Mouse (Mus musculus): Measurements from ENCODE around the gene Mtmr3.

- TF ChIP-seq CTCF (IDR thresholded peaks at IDR 0.05; ENCODE audit: borderline replicate concordance, extremely low read depth, insufficient read depth, insufficient read length) (no peak), POLR2A (IDR thresholded peaks at IDR 0.05; ENCODE audit: borderline replicate concordance, extremely low read depth, insufficient read depth, insufficient read length, poor library complexity, severe bottlenecking) (no peak)
Observed at GRCm38 (mm10) chr11:4499456-4499855, 95.2 kb downstream of the Mtmr3 start.

All from brain, embryonic 14.5 days (tissue).